Mouse (Mus musculus) NIH3T3 (cell line): ENCODE data around the gene Tmed11.
"Not testable (repeated sequence)": the region's sequence is repeated elsewhere in the genome, so short reads cannot be mapped to it uniquely, and the experiment has no call there.

ENCODE experiments used
- DNase-seq: peaks from one replicate; pipeline ENCODE4 v3.0.0-alpha.2; 2012; ENCODE audit warnings: low read depth

Tmed11 gene

GRCm38 (mm10) chr5:108795263-108795662 is at the start of gene Tmed11:
TSS of gene Tmed11 (minus strand) at chr5:108795363.
- not testable (repeated sequence) for DNase-seq

GRCm38 (mm10) chr5:108836156-108836555 is 41.0 kb upstream of the Tmed11 start:
- DNase-seq, result peak; percentile 80

- peak; percentile 51 for DNase-seq
Observed at GRCm38 (mm10) chr5:108823276-108823675, 28.1 kb upstream of the Tmed11 start.

GRCm38 (mm10) chr5:108808750-108809149 is 13.6 kb upstream of the Tmed11 start, which contains the start of gene Vmn2r8:
TSS of gene Vmn2r8 (minus strand) at chr5:108808850.
- DNase-seq, result not testable (repeated sequence)

GRCm38 (mm10) chr5:108803646-108804045 is 8.5 kb upstream of the Tmed11 start:
- peak; percentile 48 for DNase-seq

GRCm38 (mm10) chr5:108790385-108790784 is 4.8 kb downstream of the Tmed11 start:
- DNase-seq, result peak; percentile 64

- no peak for DNase-seq
Observed at GRCm38 (mm10) chr5:108774630-108775306, 20.4 kb downstream of the Tmed11 start, which contains the start of gene Rnf212. TSS of gene Rnf212 (minus strand) at chr5:108774982.

- DNase-seq, result no peak
Observed at GRCm38 (mm10) chr5:108760002-108760401, 35.2 kb downstream of the Tmed11 start.

- peak; percentile 86 for DNase-seq
Observed at GRCm38 (mm10) chr5:108758396-108758795, 36.8 kb downstream of the Tmed11 start.

GRCm38 (mm10) chr5:108751258-108751657 is 43.9 kb downstream of the Tmed11 start:
- not testable (repeated sequence) for DNase-seq

- DNase-seq, result no peak
Observed at GRCm38 (mm10) chr5:108750328-108751210, 44.6 kb downstream of the Tmed11 start.

GRCm38 (mm10) chr5:108744629-108745028 is 50.5 kb downstream of the Tmed11 start:
- no peak for DNase-seq

GRCm38 (mm10) chr5:108743856-108744255 is 51.3 kb downstream of the Tmed11 start:
- peak; percentile 74 for DNase-seq

- no peak for DNase-seq
Observed at GRCm38 (mm10) chr5:108742596-108742995, 52.6 kb downstream of the Tmed11 start.

- peak; percentile 37 for DNase-seq
Observed at GRCm38 (mm10) chr5:108741844-108742243, 53.3 kb downstream of the Tmed11 start.

- DNase-seq, result no peak
Observed at GRCm38 (mm10) chr5:108727425-108727824, 67.7 kb downstream of the Tmed11 start.
